Mouse (Mus musculus): ENCODE results near the gene Disp2. TPM values are rescaled to one million over a fixed set of nuclear protein-coding genes. Genes with fewer than 3 reads are reported as not detected.

The Disp2 gene
- total RNA-seq (2021), result 100 to 1,000 TPM; 177 to 187 TPM

DNA sequence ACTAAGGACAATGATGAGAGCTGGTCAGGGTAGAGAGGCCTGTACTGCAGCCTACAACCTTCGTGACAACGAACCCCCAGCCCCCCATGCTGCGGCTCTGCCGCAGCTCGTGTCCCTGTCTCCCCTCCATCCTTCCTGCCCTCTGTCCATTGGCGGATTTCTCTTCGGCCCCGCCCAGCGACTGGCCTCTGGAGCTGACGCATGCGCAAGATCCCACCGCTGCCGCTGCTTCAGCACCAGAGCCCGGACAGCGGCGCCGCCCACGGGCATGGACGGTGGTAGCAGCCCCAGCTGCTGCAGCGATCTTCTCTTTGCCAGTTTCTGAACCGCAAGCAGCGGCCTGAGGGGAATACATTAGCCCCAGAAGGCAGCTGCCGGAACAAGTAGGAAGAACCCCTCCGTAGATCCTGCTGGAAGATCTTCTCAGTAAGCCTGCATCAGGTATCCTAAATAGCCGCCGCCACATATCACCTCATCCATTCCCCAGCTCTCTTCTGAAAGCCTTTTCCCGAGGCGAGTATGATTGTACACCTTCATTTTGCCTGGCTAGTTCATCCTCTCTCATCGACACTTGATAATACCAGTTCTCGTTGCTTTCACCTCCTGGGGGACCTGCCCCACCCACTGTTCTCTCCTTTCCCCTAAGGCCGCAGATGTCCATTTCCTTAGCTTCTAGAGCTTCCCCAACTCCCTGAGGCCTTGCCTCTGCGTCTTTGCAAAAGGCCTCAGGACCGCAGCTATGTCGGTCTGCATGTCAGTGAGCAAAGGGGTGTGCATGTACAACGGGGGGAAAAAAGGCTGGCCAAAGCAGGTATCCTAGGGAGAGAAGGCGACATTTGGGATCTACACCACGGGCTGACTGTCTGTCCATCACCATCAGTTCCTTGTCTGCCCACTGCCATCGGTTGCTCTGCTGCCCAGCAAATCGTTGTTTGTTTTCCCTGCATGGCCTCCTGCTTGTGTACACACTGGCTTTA is at the start of gene Disp2:
Disp2 (plus strand) TSS at position 216 of the 977 bp plus-strand sequence.
- intact Hi-C loops (cut with DNase I), result no loop called here
- DNase-seq (ENCODE audit: extremely low spot score in 1 of 2, low spot score in 2 of 2), result peak; percentile 92 to 96

DNA sequence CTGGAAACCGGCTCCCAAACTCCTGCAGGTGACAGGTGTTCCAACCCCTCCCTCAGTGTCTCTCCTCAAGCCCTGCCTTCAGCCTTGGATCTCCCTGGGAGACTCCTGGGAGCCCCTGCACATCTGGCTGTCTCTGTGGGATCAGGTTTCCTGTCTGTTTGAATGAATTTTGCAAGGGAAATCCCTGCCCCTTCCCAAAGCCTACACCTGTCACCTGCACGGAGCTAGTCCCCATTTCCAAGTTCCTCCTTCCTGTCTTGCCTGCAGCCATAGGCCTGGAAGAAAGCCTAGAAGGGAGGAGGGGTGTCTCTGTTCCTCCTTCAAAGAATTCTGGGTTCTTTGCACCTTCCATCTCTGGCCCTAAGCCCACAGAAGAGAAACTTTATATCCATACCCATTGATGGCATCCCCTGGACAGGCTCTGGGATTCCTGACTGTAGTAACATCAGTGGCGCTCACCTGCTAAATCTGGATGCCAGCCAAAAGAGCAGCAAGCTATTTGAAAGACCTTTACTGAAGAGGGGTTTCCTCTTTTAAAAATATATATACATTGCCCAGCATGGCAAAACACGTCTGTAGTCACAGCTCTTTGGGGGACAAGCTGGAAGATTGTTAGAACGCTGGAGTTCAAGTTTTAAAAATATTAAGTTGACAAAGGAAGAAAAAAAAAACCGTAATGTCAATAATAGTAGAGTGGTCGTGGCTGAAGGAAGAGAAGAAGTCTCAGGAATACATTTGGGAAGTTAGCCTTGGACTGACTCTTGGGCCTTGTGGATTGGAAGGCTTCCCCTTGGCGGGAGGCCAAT is 49.5 kb upstream of the Disp2 start:
- DNase-seq (ENCODE audit: extremely low spot score in 1 of 2, low spot score in 2 of 2), result peak in 1 of 2 experiments; percentile 21
- intact Hi-C loops (cut with DNase I), result loop anchor here (5.0 kb wide), 2 partner anchors 33 to 93 kb away; no protein-coding TSS in a partner anchor

DNA sequence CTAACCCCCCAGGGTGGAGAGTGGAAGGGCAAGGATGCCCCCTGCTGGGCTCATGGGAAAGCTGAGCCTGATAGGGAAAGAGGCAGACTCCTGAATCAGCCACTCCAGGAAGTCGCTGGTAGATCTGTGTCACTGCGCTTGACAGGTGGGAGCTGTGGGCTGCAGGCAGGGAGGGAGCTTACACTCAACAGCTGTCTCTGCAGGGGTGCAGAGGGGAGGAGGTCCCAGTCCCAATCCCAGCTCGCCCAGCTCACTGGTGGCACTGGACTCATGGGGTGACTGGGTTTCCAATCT is 49.0 kb upstream of the Disp2 start:
- peak; percentile 67 to 89 for DNase-seq (ENCODE audit: extremely low spot score in 1 of 2, low spot score in 2 of 2)
- intact Hi-C loops (cut with DNase I), result loop anchor here (5.0 kb wide), 2 partner anchors 33 to 93 kb away; no protein-coding TSS in a partner anchor

DNA sequence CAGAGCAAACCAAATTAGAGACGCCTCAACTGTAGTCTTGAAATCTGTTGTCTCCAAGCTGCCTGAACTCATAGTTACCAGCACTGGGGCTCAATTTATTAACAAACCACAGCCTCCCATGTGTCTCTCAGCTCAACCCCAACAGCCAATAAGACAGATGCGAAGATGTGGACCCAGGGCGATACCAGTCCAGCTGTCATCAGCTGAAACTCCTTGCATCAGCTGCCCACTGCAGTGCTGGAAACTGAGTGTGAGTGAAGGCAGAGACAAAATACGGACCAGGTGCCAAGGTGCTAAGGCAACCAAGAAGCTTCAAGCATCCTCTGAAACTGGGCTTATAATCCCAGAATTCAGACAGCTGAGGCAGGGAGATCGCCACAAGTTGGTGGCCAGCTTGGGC is 47.5 kb upstream of the Disp2 start:
- intact Hi-C loops (cut with DNase I), result loop anchor here (5.0 kb wide), 2 partner anchors 35 to 95 kb away; no protein-coding TSS in a partner anchor
- peak in 1 of 2 experiments; percentile 11 for DNase-seq (ENCODE audit: extremely low spot score in 1 of 2, low spot score in 2 of 2)

DNA sequence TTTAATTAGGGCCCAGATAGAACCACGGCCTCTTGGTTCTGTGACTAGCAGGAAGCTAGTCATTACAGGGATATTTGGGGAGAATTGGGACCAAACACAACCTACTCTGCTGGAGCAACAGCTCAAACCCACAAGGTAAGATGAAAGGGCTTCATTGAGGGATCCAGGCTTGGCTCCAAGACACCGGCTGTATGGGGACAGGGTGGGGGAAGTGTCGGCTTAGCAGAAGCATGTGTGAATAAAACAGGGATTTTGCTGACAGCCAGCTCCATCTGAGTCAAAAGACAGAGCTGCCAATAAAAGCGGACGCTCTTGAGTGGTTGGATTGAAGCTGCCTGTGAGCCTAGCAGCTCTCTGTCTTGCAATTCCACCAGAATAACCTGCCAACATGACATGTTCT is 46.2 kb upstream of the Disp2 start:
- DNase-seq (ENCODE audit: extremely low spot score in 1 of 2, low spot score in 2 of 2), result peak; percentile 43 to 44
- intact Hi-C loops (cut with DNase I), result loop anchor here (5.0 kb wide), 2 partner anchors 36 to 96 kb away; no protein-coding TSS in a partner anchor

DNA sequence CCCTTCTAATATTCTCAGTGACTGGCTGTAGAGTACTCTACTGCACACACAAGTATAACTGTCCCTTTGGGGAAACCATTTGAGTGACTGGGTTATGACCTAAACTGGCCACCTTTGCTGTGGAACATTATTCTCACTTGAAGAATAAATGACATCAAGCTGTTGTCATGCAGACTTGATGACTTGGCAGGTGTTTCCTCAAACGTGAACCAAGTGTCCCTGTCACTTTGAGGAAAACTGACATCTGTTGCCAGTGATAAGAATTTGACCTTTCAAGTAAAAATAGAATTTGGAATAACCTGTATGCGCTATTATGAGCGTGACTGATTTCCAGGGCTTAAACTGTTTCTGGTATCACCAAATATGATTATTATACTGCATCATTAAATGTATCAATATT is 39.2 kb upstream of the Disp2 start:
- DNase-seq (ENCODE audit: extremely low spot score in 1 of 2, low spot score in 2 of 2), result no peak
- intact Hi-C loops (cut with DNase I), result no loop called here

DNA sequence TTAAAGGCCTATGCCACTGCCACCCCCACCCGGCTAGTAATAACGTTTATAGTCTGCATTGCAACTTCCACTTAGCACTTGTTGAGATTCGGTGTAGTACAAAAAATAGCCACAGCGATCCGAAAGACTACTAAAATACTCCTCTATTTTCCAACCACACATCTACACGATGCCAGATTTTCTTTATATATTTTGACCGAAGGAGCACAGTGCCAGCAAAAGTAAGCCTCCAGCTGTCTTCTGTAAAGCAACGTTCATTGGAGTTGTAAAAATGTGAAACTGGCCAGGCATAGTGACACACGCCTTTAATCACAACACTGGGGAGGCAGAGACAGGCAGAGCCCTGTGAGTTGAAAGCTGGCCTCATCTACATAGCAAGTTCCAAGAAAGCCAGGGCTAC is 38.3 kb upstream of the Disp2 start:
- intact Hi-C loops (cut with DNase I), result no loop called here
- DNase-seq (ENCODE audit: extremely low spot score in 1 of 2, low spot score in 2 of 2), result peak; percentile 8 to 55

DNA sequence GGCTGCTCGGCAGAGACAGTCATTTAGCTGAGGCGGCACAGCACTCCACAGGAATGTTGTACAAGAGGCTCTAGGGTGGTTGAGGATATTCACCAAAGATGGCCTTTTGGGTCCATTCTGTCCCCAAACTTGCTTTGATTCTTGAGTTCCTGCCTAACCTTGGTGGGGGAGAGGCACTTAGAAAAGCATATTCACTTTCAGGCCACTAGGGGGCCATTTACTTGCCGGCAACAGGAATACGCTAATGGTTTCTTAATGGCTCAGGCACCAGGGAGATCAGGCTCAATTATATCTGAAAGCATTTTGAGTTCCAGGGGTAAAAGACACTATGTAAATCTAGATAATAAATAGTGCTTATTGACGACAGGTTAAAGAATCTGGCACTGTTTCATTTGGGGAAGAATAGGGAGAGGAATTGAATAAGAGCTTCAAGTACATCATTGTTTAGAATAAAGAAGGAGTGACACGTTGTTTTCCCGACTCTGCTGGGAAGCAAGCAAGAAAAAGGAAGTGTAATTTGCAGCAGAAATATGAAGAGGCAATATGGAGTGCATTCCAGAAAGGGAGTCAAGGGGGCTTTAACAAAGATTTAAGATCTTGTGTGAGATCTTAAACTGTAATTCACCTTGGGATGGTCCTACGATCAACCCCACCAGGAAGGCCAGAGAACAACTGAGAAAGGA is 36.1 kb upstream of the Disp2 start:
- intact Hi-C loops (cut with DNase I), result no loop called here
- peak in 1 of 2 experiments; percentile 19 for DNase-seq (ENCODE audit: extremely low spot score in 1 of 2, low spot score in 2 of 2)

DNA sequence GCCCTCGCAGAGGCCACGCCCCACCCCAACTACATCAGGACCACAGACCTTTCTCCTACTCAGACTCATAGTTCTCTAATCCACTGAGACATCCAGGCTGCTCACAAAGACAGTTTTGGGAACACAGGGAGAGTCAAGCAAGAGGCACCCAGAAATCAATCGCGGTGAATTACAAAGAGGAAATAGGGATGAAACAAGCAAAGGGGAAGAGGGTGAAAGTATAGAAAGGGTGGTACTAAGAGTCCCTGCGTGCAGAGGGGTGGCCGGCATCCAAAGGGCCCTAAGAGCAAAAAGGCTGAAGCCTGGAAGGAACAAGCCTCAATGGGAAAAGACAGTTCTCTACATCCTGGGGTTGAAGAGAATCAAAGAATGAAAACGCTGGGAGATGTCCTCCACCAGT is 34.9 kb upstream of the Disp2 start:
- DNase-seq (ENCODE audit: extremely low spot score in 1 of 2, low spot score in 2 of 2), result peak in 1 of 2 experiments; percentile 15
- intact Hi-C loops (cut with DNase I), result loop anchor here (5.0 kb wide), 2 partner anchors 42 to 138 kb away; partner anchors contain the start of gene Ankrd63

DNA sequence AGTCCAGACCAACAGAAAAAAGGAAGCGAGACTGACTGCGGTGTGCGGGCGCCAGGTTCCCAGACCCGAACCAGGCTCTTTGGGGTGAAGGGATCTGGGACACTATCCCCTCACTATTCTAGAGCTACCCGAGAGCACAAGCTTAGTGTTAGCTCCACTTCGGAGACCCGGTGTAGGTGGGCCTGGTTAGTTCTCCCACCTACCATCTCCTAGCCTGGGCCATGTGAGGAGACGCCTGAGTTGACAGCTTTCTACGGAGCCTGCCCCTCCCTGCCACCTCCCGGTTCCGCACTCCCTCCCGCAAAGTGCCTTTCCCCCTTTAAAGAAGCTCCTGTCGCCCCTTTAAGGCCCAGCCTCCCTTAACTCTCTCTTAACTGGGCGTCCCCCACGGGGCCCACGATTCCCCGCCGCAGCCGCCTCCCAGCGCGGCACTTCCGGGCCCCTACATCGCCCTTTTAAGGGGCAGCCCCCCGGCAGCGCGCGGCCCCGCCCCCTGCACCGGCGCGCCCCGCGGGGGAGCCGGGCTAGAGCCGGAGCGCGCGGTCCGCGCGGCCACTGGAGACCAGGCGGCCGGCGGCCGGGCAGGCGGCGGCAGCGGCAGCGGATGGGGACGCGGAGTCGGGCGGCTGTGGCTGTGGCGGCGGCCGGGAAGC is 34.2 kb upstream of the Disp2 start, which contains the start of gene Inafm2:
Inafm2 (plus strand) TSS at position 527 of the 653 bp plus-strand sequence.
- intact Hi-C loops (cut with DNase I), result loop anchor here (5.0 kb wide), 2 partner anchors 43 to 137 kb away; partner anchors contain the start of gene Ankrd63
- peak; percentile 90 to 95 for DNase-seq (ENCODE audit: extremely low spot score in 1 of 2, low spot score in 2 of 2)

DNA sequence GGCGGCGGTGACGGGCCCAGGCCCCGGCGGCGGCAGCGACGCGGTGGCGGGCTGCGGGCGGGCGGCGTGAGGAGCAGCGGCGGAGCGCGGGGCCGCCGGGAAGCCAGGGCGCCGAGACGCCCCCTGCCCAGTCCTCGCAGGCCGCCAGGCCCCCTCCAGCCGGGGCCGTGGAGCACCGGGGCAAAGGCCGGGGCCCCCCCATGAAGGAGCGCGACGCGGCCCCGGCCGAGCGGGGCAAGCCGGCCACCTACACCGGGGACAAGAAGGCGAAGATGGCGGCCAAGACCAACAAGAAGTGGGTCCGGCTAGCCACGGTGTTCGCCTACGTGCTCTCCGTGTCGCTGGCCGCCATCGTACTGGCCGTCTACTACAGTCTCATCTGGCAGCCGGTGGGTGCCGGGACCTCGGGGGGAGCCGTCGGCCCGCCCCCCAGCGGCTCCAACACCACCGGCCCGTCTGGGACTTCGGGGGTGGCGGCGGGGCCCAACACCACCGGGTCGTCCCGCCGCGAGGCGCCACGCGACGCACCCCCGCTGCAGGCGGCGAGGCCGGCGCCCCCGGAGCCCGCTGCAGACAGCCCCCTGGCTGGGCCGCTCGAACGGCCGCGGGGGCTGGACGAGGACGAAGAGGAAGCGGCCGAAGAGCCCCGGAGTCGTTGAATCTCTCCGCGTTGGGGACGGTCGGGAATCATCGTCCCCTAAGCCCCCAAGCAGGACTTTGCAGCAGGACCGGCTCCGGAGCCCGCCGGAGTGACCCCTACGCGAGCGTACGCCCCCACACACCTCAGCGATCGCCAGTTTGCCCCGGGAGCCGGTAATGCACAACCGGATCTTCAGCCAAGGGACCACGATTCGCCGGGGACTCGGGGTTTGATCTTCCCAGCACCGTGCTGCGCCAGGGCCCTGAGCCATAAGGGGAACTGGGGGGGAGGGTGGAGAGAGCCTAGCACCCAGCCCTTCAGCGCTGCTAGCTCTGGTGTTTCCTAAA is 33.3 kb upstream of the Disp2 start:
- peak in 1 of 2 experiments; percentile 62 for DNase-seq (ENCODE audit: extremely low spot score in 1 of 2, low spot score in 2 of 2)
- intact Hi-C loops (cut with DNase I), result loop anchor here (5.0 kb wide), 2 partner anchors 44 to 136 kb away; partner anchors contain the start of gene Ankrd63

DNA sequence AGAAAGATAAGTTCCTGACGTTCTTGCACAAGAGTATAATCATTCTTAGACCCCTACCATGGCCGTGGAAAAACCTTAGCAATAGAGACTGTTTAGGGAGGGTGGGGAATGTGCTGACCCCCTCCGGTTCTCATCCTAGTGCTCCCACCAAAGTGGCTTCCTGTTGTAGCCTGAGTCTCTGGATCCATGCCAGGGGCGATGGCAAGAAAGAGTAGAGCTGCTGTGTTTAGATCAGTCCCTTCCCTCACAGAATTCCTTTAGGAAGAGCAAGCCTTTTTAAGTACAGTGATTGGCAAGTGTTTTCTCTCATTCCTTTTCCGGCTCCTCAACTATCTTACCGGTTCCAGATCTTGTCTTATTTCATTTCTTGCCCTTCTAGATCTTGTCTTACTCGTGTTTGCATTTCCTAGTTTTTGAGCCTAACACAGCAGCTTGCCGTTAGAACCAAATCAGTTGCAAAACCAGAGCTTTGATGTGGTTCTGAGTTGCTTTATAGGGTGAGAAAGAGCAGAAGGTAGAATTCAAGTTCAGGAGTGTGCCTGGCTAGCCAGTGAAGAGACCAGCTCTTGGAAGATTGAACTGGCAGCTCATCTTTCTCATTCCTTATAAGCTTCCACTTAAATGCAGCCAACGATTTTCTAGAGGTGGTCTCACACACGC is 32.1 kb upstream of the Disp2 start:
- DNase-seq (ENCODE audit: extremely low spot score in 1 of 2, low spot score in 2 of 2), result peak in 1 of 2 experiments; percentile 72
- intact Hi-C loops (cut with DNase I), result loop anchor here (5.0 kb wide), 2 partner anchors 45 to 135 kb away; partner anchors contain the start of gene Ankrd63

DNA sequence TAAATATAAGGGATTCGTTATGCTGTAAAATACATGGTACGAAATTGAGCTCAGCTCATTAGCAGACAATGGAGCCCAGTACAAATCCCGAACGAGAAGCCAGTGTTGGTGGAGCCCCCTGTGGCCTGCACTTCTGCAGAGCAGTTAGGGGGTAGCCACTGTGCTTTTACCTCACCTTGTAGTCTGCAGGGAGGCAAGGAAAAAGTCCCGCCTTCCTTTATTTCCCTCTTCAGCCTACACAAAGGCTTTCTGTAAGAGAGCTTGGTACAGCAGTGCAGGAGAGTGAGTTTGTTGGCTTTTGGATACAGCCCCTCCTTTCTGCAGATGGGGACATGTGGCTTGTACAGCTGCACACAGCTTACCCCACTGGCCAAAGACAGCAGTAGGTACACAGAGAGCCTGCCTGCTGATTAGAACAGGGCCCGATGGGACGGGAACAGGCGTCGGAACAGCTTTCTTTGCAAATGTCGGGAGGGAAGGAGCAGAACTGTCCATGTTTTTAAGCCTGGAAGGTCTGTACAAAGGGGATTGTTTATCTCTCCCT is 30.1 kb upstream of the Disp2 start:
- peak in 1 of 2 experiments; percentile 15 for DNase-seq (ENCODE audit: extremely low spot score in 1 of 2, low spot score in 2 of 2)
- intact Hi-C loops (cut with DNase I), result loop anchor here (5.0 kb wide), 2 partner anchors 47 to 133 kb away; partner anchors contain the start of gene Ankrd63

DNA sequence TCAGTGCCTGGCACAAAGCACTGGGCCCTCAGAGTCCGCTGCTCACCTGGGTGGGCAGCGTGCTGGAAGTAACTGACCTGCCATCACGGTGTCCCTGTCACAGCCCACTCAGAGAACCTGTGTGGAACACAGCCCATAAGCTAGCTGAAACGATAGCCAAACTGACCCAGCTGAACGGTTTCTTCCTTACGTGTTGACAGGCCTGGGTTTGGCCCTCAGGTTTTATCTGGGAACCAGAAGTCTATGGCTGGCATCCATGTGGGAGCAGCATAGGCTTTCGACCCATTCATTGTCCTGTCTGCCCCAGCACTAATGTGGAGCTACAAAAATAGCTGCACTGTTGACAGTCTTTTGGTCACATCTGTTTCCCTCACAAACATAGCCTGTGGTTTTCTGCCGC is 29.0 kb upstream of the Disp2 start:
- intact Hi-C loops (cut with DNase I), result no loop called here
- DNase-seq (ENCODE audit: extremely low spot score in 1 of 2, low spot score in 2 of 2), result peak in 1 of 2 experiments; percentile 23

DNA sequence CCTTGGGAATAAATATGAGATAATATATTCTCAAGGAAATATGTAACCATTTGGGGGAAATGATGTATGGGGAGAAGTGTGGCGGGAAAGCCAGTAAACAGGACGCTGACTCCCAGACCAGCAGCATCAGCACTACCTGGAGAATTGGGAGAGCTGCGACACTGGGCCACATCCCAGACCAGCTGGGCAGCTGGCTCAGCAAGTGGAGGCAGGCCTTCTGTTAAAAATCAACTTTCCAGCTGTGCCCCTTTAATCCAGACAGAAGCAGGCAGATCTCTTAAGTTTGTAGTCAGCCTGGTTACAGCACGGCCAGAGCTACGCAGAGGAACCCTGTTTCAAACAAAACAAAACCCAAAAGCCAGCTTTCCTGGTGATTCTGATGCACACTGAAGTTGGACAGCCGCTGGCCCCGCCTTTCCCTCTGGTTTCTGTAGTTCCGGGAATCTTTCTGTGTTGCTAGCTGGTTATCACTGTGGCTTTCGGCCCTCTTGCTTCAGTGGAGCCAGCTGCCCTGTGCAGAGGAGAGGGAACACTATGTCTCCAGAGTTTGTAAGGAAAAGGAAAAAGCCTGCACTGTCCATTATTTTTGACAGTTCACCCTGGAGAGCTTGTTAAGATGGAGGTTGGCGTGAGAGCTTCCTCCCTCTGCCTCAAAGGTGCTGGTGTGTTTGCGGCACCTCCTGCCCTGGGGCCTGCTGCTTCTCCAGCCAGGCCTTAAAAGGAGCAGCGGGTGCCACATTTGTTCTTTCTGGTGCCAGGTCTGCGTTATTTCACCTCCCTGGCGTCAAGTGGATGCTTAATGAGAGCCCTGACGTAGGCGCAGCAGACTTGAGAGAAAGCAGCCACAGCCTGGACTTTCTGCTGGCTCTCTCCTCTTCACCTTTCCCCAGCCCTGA is 27.4 kb upstream of the Disp2 start:
- intact Hi-C loops (cut with DNase I), result no loop called here
- peak in 1 of 2 experiments; percentile 10 for DNase-seq (ENCODE audit: extremely low spot score in 1 of 2, low spot score in 2 of 2)
